Mouse (Mus musculus) neural tube, embryonic 13.5 days (tissue): Measurements from ENCODE around the gene Slc38a3. TPM values are rescaled to one million over a fixed set of nuclear protein-coding genes. Genes with fewer than 3 reads are reported as not detected.
A peak's percentile ranks its signal among the peaks of the same experiment; 100 is the strongest.

ENCODE experiments used
- ATAC-seq: fragments of 200-750 bp; cut with Nextera tagmentation; 2 replicates; pipeline ENCODE4 v1.8.0; 2017; ENCODE audit warnings: low read depth, mild to moderate bottlenecking, moderate TSS enrichment, moderate library complexity
- H3K27ac ChIP-seq: fragments of 300-500 bp; sonication (generic); replicated peaks from 2 replicates; pipeline ENCODE4 v1.5.1; 2015; ENCODE audit warnings: moderate library complexity, mild to moderate bottlenecking, inconsistent platforms
- H3K27me3 ChIP-seq: fragments of 300-500 bp; sonication (generic); 2 replicates; pipeline ENCODE4 v1.6.1; 2015; ENCODE audit warnings: mild to moderate bottlenecking, inconsistent platforms
- H3K36me3 ChIP-seq: fragments of 300-500 bp; sonication (generic); 2 replicates; pipeline ENCODE4 v1.6.1; 2015; ENCODE audit warnings: mild to moderate bottlenecking, inconsistent platforms
- H3K4me1 ChIP-seq: fragments of 300-500 bp; sonication (generic); replicated peaks from 2 replicates; pipeline ENCODE4 v1.6.1; 2015; ENCODE audit warnings: inconsistent platforms
- H3K4me2 ChIP-seq: fragments of 300-500 bp; sonication (generic); 2 replicates; pipeline ENCODE4 v1.6.1; 2015; ENCODE audit warnings: inconsistent platforms, mild to moderate bottlenecking, moderate library complexity
- H3K4me3 ChIP-seq: fragments of 300-500 bp; sonication (generic); 2 replicates; pipeline ENCODE4 v1.5.1; 2015; ENCODE audit warnings: mild to moderate bottlenecking, inconsistent platforms
- H3K9ac ChIP-seq: fragments of 300-500 bp; sonication (generic); 2 replicates; pipeline ENCODE4 v1.6.1; 2015; ENCODE audit warnings: moderate library complexity, mild to moderate bottlenecking, inconsistent platforms
- H3K9me3 ChIP-seq: fragments of 300-500 bp; sonication (generic); 2 replicates; pipeline ENCODE4 v1.6.1; 2016; ENCODE audit warnings: inconsistent platforms
- WGBS: fragments of 180-500 bp; shearing (Covaris S2); methylation state at CpG from one replicate; pipeline ENCODE4 v1.1.7; 2015; 5-methylcytosine and 5-hydroxymethylcytosine counted together
- polyA plus RNA-seq: library from polyadenylated mRNA; unstranded; fragments of >200 nt; fragmentation: Nextera tagmentation; extraction: Ambion mirVana; gene quantifications from 2 replicates; pipeline ENCODE4 v1.2.1, GENCODE M21; 2015

The Slc38a3 gene
- polyA plus RNA-seq, 1 experiment from 2014 or later: 25.6 TPM

- no peak overlapping the region for H3K4me3 ChIP-seq
- no peaks in the 10 kb centered on the region for H3K9me3 ChIP-seq
- no peaks in the 10 kb centered on the region for H3K27me3 ChIP-seq
- peak overlapping the region; percentile 41; the same call in 1 of the 2 replicates for H3K9ac ChIP-seq
- peak overlapping the region; percentile 98 for H3K27ac ChIP-seq
- WGBS: 68% methylated on average over 5 of the region's 5 CpGs
- no peak overlapping the region; the same call in 1 of the 2 replicates for H3K4me2 ChIP-seq
- ATAC-seq: no peak
- H3K4me1 ChIP-seq: peaks cover 62% of the 10 kb centered on the region
- H3K36me3 ChIP-seq: peaks cover 26% of the 10 kb centered on the region
These were observed 44.8 kb downstream of the Slc38a3 start for GRCm38 (mm10) chr9:107624539-107624938.

GRCm38 (mm10) chr9:107620954-107621353 is 48.4 kb downstream of the Slc38a3 start:
- Histone ChIP-seq H3K27me3 (no peaks in the 10 kb centered on the region), H3K27ac (0 out of 2 replicates have a peak overlapping the region, but pooled peaks have one; percentile 9), H3K9me3 (no peaks in the 10 kb centered on the region), H3K4me3 (no peak overlapping the region), H3K36me3 (peaks cover 61% of the 10 kb centered on the region), H3K4me2 (no peak overlapping the region), H3K9ac (no peak overlapping the region), H3K4me1 (peaks cover 41% of the 10 kb centered on the region)
- no peak for ATAC-seq

- peak overlapping the region; percentile 6 for H3K9ac ChIP-seq
- ATAC-seq: no peak
These were observed 49.8 kb downstream of the Slc38a3 start for GRCm38 (mm10) chr9:107619546-107619879.

GRCm38 (mm10) chr9:107618778-107619545 is 50.4 kb downstream of the Slc38a3 start:
- 56% methylated on average over 13 of the region's 13 CpGs for WGBS
- peak overlapping the region; percentile 50 for H3K9ac ChIP-seq

More at GRCm38 (mm10) chr9:107619546-107619879, 49.8 kb downstream of the Slc38a3 start:
- WGBS: 87% methylated on average over 13 of the region's 13 CpGs
- Histone ChIP-seq H3K27ac (peak overlapping the region; percentile 77), H3K4me1 (peaks cover 37% of the 10 kb centered on the region), H3K4me3 (no peak overlapping the region), H3K4me2 (no peak overlapping the region), H3K9me3 (no peaks in the 10 kb centered on the region), H3K27me3 (no peaks in the 10 kb centered on the region), H3K36me3 (peaks cover 71% of the 10 kb centered on the region)

GRCm38 (mm10) chr9:107618098-107618497 is 51.2 kb downstream of the Slc38a3 start:
- WGBS: 89% methylated on average over 6 of the region's 6 CpGs
- no peak overlapping the region for H3K9ac ChIP-seq
- H3K36me3 ChIP-seq: peaks cover 77% of the 10 kb centered on the region

More at GRCm38 (mm10) chr9:107618778-107619545, 50.4 kb downstream of the Slc38a3 start:
- Histone ChIP-seq H3K4me1 (peaks cover 33% of the 10 kb centered on the region), H3K9me3 (no peaks in the 10 kb centered on the region), H3K27me3 (no peaks in the 10 kb centered on the region), H3K36me3 (peaks cover 77% of the 10 kb centered on the region), H3K4me2 (no peak overlapping the region), H3K27ac (peak overlapping the region; percentile 77), H3K4me3 (no peak overlapping the region)
- no peak for ATAC-seq

GRCm38 (mm10) chr9:107617461-107617860 is 51.9 kb downstream of the Slc38a3 start:
- H3K4me2 ChIP-seq: no peak overlapping the region
- H3K4me1 ChIP-seq: peaks cover 36% of the 10 kb centered on the region
- H3K36me3 ChIP-seq: peaks cover 70% of the 10 kb centered on the region
- no peak for ATAC-seq
- H3K27me3 ChIP-seq: no peaks in the 10 kb centered on the region
- no peak overlapping the region for H3K27ac ChIP-seq
- H3K4me3 ChIP-seq: no peak overlapping the region
- H3K9ac ChIP-seq: no peak overlapping the region
- 86% methylated on average over 2 of the region's 2 CpGs for WGBS
- no peaks in the 10 kb centered on the region for H3K9me3 ChIP-seq

More at GRCm38 (mm10) chr9:107618098-107618497, 51.2 kb downstream of the Slc38a3 start:
- peaks cover 32% of the 10 kb centered on the region for H3K4me1 ChIP-seq
- no peak overlapping the region for H3K4me3 ChIP-seq
- no peak for ATAC-seq
- no peaks in the 10 kb centered on the region for H3K9me3 ChIP-seq
- H3K4me2 ChIP-seq: no peak overlapping the region
- H3K27ac ChIP-seq: peak overlapping the region; percentile 77
- no peaks in the 10 kb centered on the region for H3K27me3 ChIP-seq

- no peak for ATAC-seq
- H3K4me3 ChIP-seq: no peak overlapping the region
- peaks cover 60% of the 10 kb centered on the region for H3K36me3 ChIP-seq
- H3K9ac ChIP-seq: peak overlapping the region; percentile 31; the same call in 1 of the 2 replicates
- H3K27ac ChIP-seq: peak overlapping the region; percentile 67
- 47% methylated on average over 4 of the region's 4 CpGs for WGBS
- H3K4me2 ChIP-seq: no peak overlapping the region
- no peaks in the 10 kb centered on the region for H3K9me3 ChIP-seq
- no peaks in the 10 kb centered on the region for H3K27me3 ChIP-seq
- peaks cover 54% of the 10 kb centered on the region for H3K4me1 ChIP-seq
These were observed 54.3 kb downstream of the Slc38a3 start for GRCm38 (mm10) chr9:107615035-107615434.

GRCm38 (mm10) chr9:107612945-107613569 is 56.3 kb downstream of the Slc38a3 start:
- Histone ChIP-seq H3K4me3 (peak overlapping the region; percentile 28), H3K36me3 (peaks cover 40% of the 10 kb centered on the region), H3K9me3 (no peaks in the 10 kb centered on the region), H3K4me2 (peak overlapping the region; percentile 55), H3K27me3 (no peaks in the 10 kb centered on the region), H3K4me1 (peaks cover 50% of the 10 kb centered on the region), H3K9ac (peak overlapping the region; percentile 13), H3K27ac (peak overlapping the region; percentile 98)
- WGBS: 9% methylated on average over 12 of the region's 12 CpGs
- peak; percentile 55 for ATAC-seq

GRCm38 (mm10) chr9:107612191-107612944 is 57.0 kb downstream of the Slc38a3 start:
- H3K27me3 ChIP-seq: no peaks in the 10 kb centered on the region
- peak overlapping the region; percentile 98 for H3K27ac ChIP-seq
- peaks cover 55% of the 10 kb centered on the region for H3K4me1 ChIP-seq
- peak; percentile 94 for ATAC-seq
- H3K4me2 ChIP-seq: peak overlapping the region; percentile 55
- H3K4me3 ChIP-seq: peak overlapping the region; percentile 28
- no peaks in the 10 kb centered on the region for H3K9me3 ChIP-seq
- H3K9ac ChIP-seq: peak overlapping the region; percentile 76
- peaks cover 33% of the 10 kb centered on the region for H3K36me3 ChIP-seq
- WGBS: 2% methylated on average over 45 of the region's 48 CpGs

GRCm38 (mm10) chr9:107611456-107612190 is 57.7 kb downstream of the Slc38a3 start:
- Histone ChIP-seq H3K4me3 (peak overlapping the region; percentile 28; the same call in 1 of the 2 replicates), H3K27ac (peak overlapping the region; percentile 98), H3K9me3 (no peaks in the 10 kb centered on the region), H3K27me3 (no peaks in the 10 kb centered on the region), H3K36me3 (peaks cover 27% of the 10 kb centered on the region), H3K4me1 (peaks cover 62% of the 10 kb centered on the region), H3K4me2 (peak overlapping the region; percentile 55), H3K9ac (peak overlapping the region; percentile 76)
- ATAC-seq: no peak; the same call in 1 of the 2 replicates
- 73% methylated on average over 6 of the region's 6 CpGs for WGBS

GRCm38 (mm10) chr9:107609433-107609830 is 59.9 kb downstream of the Slc38a3 start:
- 70% methylated on average over 4 of the region's 4 CpGs for WGBS
- H3K4me2 ChIP-seq: no peak overlapping the region
- no peak for ATAC-seq
- no peak overlapping the region for H3K4me3 ChIP-seq
- H3K9ac ChIP-seq: no peak overlapping the region
- H3K4me1 ChIP-seq: peaks cover 71% of the 10 kb centered on the region
- no peak overlapping the region for H3K27ac ChIP-seq
- peaks cover 5% of the 10 kb centered on the region for H3K36me3 ChIP-seq
- H3K27me3 ChIP-seq: no peaks in the 10 kb centered on the region
- H3K9me3 ChIP-seq: no peaks in the 10 kb centered on the region
